In the genomic region with DNA sequence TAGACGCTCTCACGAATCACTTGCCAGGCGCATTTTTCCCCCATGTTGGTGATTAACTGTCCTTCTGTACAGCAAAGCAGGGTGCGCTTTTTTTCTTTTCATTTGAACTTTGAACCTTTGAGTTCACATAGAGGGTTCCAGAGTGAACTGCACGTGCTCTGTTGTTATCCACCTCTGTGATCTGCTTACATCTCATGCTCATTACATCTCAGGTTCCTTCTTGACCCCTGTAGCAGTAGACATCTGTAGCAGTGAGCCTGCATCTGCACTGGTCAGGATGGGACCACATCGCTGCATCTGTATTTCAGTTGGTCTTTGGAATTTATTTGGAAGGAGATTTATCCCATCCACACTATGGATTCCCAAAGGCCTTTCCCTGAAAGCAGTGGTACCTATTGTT, we compare ENCODE assay signal across 10 mouse cellular contexts.
DNase-seq lines count a peak whose midpoint lies in the region; ATAC-seq and TF ChIP-seq lines count a peak whose summit lies in the region.
"Had no signal": no experiment of that assay in that cellular context is flagged by ENCODE, and none has a peak within 500 bp of the region (broad histone marks: within the 10 kb centered on the region; RNA-seq: fewer than 3 reads in every experiment).

No protein-coding gene starts in this region.

- WGBS in heart, embryonic 13.5 days: 79% methylated on average over 6 of the region's 6 CpGs
- WGBS in forebrain, embryonic 13.5 days: 46% methylated on average over 6 of the region's 6 CpGs
- WGBS in kidney, embryonic 15.5 days: 49% methylated on average over 6 of the region's 6 CpGs
- 54% methylated on average over 6 of the region's 6 CpGs for WGBS in midbrain, postnatal 0 days

- TF ChIP-seq CTCF in midbrain, postnatal 0 days (IDR thresholded peaks at IDR 0.05): no peak

- H3K27me3 ChIP-seq in heart, embryonic 13.5 days (replicated peaks): no peaks in the 10 kb centered on the region
- H3K27me3 ChIP-seq in forebrain, embryonic 13.5 days: no peaks in the 10 kb centered on the region
- H3K27me3 ChIP-seq in kidney, embryonic 15.5 days: no peaks in the 10 kb centered on the region
- H3K27me3 ChIP-seq in midbrain, postnatal 0 days (ENCODE audit: insufficient read depth, low read length): no peaks in the 10 kb centered on the region

- DNase-seq in heart, postnatal 25 days (ENCODE audit: low spot score): no peak
- DNase-seq in midbrain, postnatal 0 days (ENCODE audit: low spot score): no peak
- no peak for DNase-seq in natural killer cell, adult 2 months (ENCODE audit: low spot score in 2 of 2)
- no peak for DNase-seq in adrenal gland, adult (ENCODE audit: inconsistent age in 2 of 2, low spot score in 1 of 2)
- DNase-seq: B cell, adult 2 months; thymus, postnatal 25 days had no signal

- no peaks in the 10 kb centered on the region for H3K9me3 ChIP-seq in heart, embryonic 13.5 days
- no peaks in the 10 kb centered on the region for H3K9me3 ChIP-seq in forebrain, embryonic 13.5 days (replicated peaks)
- H3K9me3 ChIP-seq in kidney, embryonic 15.5 days (replicated peaks): no peaks in the 10 kb centered on the region
- H3K9me3 ChIP-seq in midbrain, postnatal 0 days (ENCODE audit: low read length): no peaks in the 10 kb centered on the region

- H3K27ac ChIP-seq in heart, embryonic 13.5 days (replicated peaks): no peak overlapping the region
- H3K27ac ChIP-seq in forebrain, embryonic 13.5 days: no peak overlapping the region
- 0 out of 2 replicates have a peak overlapping the region, but pooled peaks have one; percentile 14 for H3K27ac ChIP-seq in kidney, embryonic 15.5 days
- H3K27ac ChIP-seq in midbrain, postnatal 0 days (ENCODE audit: low read depth, low read length): no peak overlapping the region

- H3K4me1 ChIP-seq in heart, embryonic 13.5 days: peaks cover 20% of the 10 kb centered on the region
- peaks cover 43% of the 10 kb centered on the region for H3K4me1 ChIP-seq in forebrain, embryonic 13.5 days
- H3K4me1 ChIP-seq in kidney, embryonic 15.5 days: 0 out of 2 replicates have a peak, but pooled peaks cover 6% of the 10 kb centered on the region
- H3K4me1 ChIP-seq in midbrain, postnatal 0 days (ENCODE audit: insufficient read depth, low read length): no peaks in the 10 kb centered on the region

- no peak for ATAC-seq in heart, embryonic 13.5 days (ENCODE audit: extremely low read depth, insufficient number of reproducible peaks, low FRiP score, low TSS enrichment)
- no peak for ATAC-seq in forebrain, embryonic 13.5 days
- ATAC-seq in kidney, embryonic 15.5 days (replicated peaks; ENCODE audit: low FRiP score): no peak
- ATAC-seq in midbrain, postnatal 0 days (ENCODE audit: low FRiP score): no peak
- ATAC-seq in megakaryocyte, adult 5-6 weeks (ENCODE audit: poor library complexity, severe bottlenecking): no peak

- H3K9ac ChIP-seq in heart, embryonic 13.5 days: no peak overlapping the region
- H3K9ac ChIP-seq in forebrain, embryonic 13.5 days: peak overlapping the region; percentile 60
- H3K9ac ChIP-seq in kidney, embryonic 15.5 days: no peak overlapping the region
- H3K9ac ChIP-seq in midbrain, postnatal 0 days (replicated peaks; ENCODE audit: low read length, poor library complexity, severe bottlenecking): no peak overlapping the region

- H3K36me3 ChIP-seq in heart, embryonic 13.5 days: peaks cover 24% of the 10 kb centered on the region
- H3K36me3 ChIP-seq in forebrain, embryonic 13.5 days (ENCODE audit: poor library complexity, severe bottlenecking): peaks cover 14% of the 10 kb centered on the region
- H3K36me3 ChIP-seq in kidney, embryonic 15.5 days: 0 out of 2 replicates have a peak, but pooled peaks cover 5% of the 10 kb centered on the region
- H3K36me3 ChIP-seq in midbrain, postnatal 0 days (ENCODE audit: insufficient read depth, low read length): no peaks in the 10 kb centered on the region

- peak overlapping the region; percentile 78 for H3K4me2 ChIP-seq in heart, embryonic 13.5 days
- H3K4me2 ChIP-seq in forebrain, embryonic 13.5 days: peak overlapping the region; percentile 55
- H3K4me2 ChIP-seq in kidney, embryonic 15.5 days: peak overlapping the region; percentile 22
- 0 out of 2 replicates have a peak overlapping the region, but pooled peaks have one; percentile 44 for H3K4me2 ChIP-seq in midbrain, postnatal 0 days (ENCODE audit: low read depth, low read length, poor library complexity, severe bottlenecking)

- intact Hi-C loops in heart, postnatal 25 days (cut with DNase I): no loop called here

- H3K4me3 ChIP-seq in heart, embryonic 13.5 days: no peak overlapping the region
- peak overlapping the region; percentile 27 for H3K4me3 ChIP-seq in forebrain, embryonic 13.5 days
- no peak overlapping the region for H3K4me3 ChIP-seq in kidney, embryonic 15.5 days (replicated peaks)
- no peak overlapping the region for H3K4me3 ChIP-seq in midbrain, postnatal 0 days (ENCODE audit: low read depth, low read length)

Comparison
In these comparisons a context has a peak if more than half of its experiments do, and no peak if none do; other contexts are left out.
1. H3K4me2 ChIP-seq: peak in every context shown above with its lines; median percentile 78 in heart, embryonic 13.5 days; 55 in forebrain, embryonic 13.5 days; 44 in midbrain, postnatal 0 days; 22 in kidney, embryonic 15.5 days.